Mouse (Mus musculus) stomach, postnatal 0 days (tissue): ENCODE results near the gene Agrn.

Experiments
- CTCF ChIP-seq: IDR thresholded peaks from 2 replicates; pipeline ENCODE4 v1.5.1; 2016; ENCODE audit warnings: antibody characterized with exemption, low read depth, mild to moderate bottlenecking, moderate library complexity
- EP300 ChIP-seq: optimal IDR thresholded peaks from 2 replicates; pipeline ENCODE3; 2016; ENCODE audit warnings: antibody characterized with exemption

GRCm38 (mm10) chr4:156228393-156229024, 31.2 kb upstream of the Agrn start:
- TF ChIP-seq CTCF = no peak
- no peak for TF ChIP-seq EP300
